Mouse (Mus musculus) neural tube, postnatal 0 days (tissue): ENCODE results near the gene Atp1a1. TPM values are rescaled to one million over a fixed set of nuclear protein-coding genes. Genes with fewer than 3 reads are reported as not detected.

Source experiments
- polyA plus RNA-seq: library from polyadenylated mRNA; unstranded; fragments of >200 nt; fragmentation: Nextera tagmentation; extraction: Ambion mirVana; gene quantifications from 2 replicates; pipeline ENCODE4 v1.2.1, GENCODE M21; 2015

The Atp1a1 gene
- 75.2 and 83.7 TPM in 2 replicates for polyA plus RNA-seq

DNA sequence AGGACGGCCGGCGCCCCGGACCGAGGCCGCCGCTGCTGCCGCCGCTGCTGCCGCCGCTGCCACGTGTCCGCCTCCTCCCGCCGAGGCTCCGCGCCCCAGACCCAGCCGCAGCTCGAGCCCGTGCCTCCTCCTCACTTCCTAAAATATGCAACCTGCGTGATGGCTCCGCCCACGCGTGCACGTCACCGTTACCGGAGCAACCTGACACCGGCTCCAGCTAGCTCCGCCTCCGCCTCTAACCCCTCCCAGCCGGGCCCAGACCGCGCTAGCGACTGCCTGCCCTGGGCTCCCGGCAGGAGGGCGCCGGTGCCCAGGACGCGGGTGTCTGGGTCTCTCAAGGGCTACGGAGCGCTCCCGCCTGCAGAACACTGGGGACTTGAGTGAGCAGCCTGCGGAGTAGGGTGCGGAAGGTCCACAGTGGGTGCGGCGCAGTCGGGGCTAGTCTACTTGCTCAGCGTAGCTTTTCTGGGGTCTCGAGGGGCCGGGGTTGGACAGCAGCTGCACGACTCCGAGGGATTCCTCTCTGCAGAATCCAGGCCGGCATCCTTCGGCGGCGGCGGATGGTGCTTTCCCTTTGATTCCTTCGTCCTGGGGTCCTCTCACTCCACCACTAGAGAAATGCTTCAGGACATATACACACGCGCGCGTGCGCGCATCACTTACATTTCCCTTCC lies at the start of gene Atp1a1:
Gene Atp1a1, minus strand, starts transcription at position 135 of the 674 bp plus-strand sequence.

Other genes with a start within 250 kb of the Atp1a1 start
- gene Igsf3, start 227.6 kb downstream of the Atp1a1 start, polyA plus RNA-seq = 62.1 and 69.6 TPM in 2 replicates
- gene Mab21l3, start 244.3 kb upstream of the Atp1a1 start, polyA plus RNA-seq = 0.10 TPM in 1 of 2 replicates, not detected in the other